Mouse (Mus musculus): Measurements from ENCODE around the gene Plin1.

DNA sequence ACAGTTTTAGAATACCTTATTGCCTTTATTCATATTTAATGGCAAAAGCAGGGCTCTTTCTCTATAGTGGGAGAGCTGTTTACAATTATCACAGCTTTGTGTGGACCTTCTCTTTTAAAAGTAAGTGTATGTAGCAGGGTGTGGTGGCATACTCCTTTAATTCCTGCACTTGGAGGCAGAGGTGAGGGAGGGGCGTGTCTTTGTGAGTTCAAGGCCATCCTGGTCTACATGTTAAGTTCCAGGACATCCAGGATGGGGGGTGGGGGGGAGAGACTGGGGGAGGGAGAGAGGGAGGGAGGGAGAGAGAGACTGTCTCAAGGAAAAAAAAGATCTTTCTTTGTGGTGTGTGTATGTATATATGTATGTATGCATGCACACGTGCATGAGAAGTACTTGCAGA lies 52.5 kb downstream of the Plin1 start:
- TF ChIP-seq POLR2A (IDR thresholded peaks at IDR 0.05; ENCODE audit: borderline replicate concordance, control insufficient read depth, low read depth, low read length) (no peak), CTCF (IDR thresholded peaks at IDR 0.05; ENCODE audit: control insufficient read depth, insufficient read depth, low read length) (no peak)

Measured in bone marrow, adult 2 months (tissue).